Mouse (Mus musculus): ENCODE data around the gene Ppp1r14a.

The Ppp1r14a gene

DNA sequence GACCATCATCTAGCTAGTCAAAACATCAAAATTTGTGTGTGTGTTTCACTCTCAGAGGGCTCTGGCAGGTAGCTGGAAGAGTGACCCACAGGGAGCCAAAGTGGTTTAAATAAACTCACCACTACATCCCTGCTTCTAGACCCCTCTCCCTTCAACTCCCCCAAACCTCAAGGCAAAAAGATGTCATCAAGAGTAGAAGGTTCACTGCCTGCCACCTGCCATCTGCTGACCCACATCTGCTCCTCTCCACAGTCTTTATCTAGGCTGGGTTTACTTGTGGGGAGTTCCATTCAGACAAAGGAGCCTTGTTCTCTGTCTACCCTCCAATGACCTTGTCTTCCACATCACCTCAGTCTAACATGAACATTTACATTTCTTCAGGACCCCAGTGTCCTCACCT is 9.8 kb upstream of the Ppp1r14a start:
- no peak for DNase-seq (ENCODE audit: low read depth, low spot score)

DNA sequence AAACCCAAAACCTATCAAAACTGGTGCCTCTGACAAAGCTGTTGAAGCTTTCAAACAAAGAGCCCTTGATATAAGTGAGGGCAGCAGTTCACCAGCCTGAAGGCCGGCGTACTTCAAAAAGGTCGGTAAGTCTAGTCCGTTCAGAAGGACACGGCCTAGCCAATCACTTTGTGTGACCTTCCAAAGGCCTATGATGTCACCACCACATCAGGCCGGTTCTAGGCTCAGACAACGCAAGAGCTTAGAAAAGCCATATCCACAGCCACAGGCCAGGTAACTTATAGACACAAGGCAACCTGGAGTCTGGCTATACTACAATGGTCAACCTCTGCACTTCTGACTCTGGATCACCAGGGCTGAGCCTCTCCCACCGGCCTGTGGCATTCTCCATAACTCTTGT is 9.2 kb upstream of the Ppp1r14a start:
- no peak for DNase-seq (ENCODE audit: low read depth, low spot score)

DNA sequence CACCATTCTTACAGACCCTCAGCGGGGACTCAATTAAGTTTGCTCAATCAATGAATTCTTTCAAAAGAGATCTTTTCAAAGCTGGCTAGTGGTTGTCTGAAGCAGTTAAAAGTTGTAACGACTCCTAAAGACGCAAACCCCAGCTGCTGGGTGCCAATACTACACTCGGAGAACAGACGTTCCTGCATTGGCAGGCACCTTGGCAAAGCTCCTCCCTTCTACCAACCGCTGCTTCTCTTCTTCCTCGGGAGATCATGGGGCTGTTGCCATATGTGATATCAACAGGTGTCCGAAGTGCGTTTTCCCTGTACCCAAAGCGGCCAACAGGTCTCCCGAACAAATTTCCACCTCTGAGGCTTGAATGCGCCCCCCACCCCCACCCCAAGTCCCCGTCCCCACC is 8.3 kb upstream of the Ppp1r14a start:
- DNase-seq (ENCODE audit: low read depth, low spot score) = no peak

DNA sequence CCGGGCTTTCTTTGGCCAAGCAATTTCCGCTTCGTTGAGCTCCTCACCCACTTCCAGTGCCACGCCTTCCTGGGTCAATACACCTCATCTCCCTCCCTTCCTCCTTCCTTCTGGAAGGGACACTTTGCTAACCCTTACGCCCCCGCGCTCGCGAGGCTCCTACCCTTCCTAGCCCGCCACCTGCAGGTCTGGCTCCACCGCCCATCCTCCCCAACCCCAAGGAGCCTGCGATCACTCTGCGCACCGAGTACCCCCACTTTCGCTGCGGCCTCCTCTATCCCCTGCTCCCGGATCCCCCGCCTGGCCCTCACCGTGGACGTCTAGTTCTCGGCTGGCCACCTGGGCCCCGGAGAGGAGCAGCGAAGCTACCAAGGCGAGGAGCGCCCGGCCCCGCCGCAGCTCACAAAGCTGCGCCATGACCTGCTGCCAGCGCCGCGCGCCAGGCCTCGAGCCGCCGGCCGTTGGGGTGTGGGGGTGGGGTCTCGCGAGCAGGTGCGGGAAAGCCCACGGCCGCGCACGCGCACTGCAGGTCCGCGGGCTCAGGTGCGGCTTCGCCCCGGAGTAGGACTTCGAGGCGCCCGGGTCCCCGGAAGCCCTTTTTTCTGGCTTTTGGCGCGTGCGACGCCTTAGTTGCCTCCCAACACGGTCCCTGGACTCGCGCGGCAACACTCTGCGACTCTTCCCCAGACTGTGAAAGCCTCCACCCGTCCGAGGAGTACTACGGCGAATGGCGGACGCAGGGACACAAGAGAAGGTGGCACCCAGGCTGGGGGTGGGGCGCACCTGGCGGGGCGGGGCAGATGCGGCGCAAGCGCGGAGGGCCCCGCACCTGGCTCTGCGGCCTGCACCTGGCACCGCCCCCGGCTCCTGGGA is 7.7 kb upstream of the Ppp1r14a start, which contains the start of gene Spint2:
Gene Spint2 (minus strand): TSS at position 712 of the 873 bp plus-strand sequence.
- DNase-seq (ENCODE audit: low read depth, low spot score) = peak; percentile 76

DNA sequence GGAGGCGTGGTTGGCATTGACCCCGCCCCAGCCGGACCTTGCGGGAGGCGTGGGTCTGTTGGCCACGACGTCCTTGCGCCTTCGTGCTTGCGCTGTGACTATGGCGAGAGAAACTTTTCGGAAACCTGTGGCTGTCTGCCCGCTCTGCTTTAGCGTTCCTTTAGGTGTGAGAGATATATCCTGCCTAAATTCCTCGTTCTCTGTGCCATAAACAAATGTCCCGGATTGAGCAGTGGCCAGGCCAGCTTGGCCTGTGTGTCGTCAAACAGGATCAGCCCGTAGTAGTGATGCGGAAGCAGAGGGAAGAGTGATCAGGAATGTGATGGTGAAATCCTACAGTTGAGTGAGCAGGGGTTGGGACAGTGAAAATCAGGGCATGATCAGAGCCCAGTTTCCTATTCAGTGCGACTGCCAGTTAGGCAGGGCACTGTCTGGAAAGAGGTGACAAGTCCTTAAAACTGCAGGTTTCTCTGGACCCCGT is 7.0 kb upstream of the Ppp1r14a start:
- DNase-seq (ENCODE audit: low read depth, low spot score) = no peak

DNA sequence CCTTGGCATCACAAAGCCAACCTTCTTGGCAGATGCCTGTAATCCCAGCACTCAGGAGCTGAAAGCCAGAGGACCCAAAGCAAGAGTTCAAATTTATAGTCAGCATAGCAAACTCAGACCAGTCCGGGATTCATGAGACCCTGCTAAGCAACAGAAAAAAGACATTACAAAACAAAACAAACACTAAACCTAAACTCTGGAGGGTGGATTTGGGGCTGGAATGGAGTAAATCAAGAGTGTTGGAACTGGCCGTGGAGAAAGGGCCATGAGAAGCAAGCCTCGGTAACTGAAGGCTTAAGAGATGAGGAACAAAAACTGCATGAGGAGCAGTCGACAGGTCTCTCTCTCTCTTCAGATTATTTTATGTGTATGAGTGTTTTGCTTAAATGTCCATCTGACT is 5.2 kb upstream of the Ppp1r14a start:
- no peak for DNase-seq (ENCODE audit: low read depth, low spot score)

DNA sequence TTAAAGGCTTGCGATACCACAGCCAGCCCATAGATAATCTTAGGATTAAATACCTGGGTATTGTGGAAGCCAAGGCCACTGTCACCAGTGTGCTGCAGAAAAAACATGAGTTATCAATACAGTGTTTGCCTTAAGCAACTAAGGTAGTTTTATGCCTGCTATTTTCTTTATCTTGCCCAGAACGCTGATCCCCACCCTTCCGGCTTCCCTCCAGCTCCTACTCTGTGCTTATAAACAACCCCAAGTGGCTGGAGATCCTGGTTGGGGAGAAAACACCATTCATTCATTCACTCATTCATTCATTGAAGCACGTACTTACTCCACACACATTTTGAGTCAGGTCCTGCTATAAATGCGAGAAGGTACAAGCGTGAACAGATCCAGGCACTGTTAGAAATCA is 4.6 kb upstream of the Ppp1r14a start:
- DNase-seq (ENCODE audit: low read depth, low spot score) = no peak

DNA sequence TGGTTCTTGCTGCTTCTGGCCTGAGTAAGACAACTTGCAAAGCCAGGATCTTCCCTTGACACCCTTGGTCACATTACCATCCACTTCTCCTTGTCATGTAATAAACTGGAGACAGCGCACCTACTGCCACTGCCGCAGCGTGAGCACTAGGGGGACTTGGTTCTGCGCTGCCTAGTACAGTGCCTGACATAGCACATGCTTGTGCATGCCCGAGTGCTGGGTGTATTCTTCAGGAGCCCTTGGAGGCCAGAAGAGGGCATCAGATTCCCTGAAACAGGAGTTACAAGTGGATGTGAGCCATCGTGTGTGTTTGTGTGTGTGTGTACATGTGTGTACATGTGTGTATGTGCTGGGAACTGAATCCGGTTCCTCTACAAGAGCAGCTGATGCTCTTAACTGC is 1.6 kb upstream of the Ppp1r14a start:
- no peak for DNase-seq (ENCODE audit: low read depth, low spot score)

DNA sequence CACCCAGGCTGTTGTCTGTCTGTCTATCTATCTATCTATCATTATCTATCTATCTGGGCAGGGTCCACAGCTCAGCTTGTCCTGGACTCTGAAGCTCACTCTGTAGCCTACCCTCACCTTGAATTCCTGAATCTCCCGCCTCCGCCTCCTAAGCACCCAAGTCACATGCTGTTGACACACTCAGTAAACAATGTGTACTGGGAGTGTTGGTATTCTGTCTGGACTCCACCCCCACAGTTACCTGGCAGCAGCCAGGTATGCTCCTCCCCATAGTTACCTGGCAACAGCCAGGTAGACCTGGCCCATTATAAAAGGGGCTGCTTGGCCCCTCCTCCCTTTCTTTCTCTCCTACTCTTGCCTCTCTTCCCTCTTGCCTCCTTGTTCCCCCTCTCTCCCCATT is 1.0 kb upstream of the Ppp1r14a start:
- no peak for DNase-seq (ENCODE audit: low read depth, low spot score)

DNA sequence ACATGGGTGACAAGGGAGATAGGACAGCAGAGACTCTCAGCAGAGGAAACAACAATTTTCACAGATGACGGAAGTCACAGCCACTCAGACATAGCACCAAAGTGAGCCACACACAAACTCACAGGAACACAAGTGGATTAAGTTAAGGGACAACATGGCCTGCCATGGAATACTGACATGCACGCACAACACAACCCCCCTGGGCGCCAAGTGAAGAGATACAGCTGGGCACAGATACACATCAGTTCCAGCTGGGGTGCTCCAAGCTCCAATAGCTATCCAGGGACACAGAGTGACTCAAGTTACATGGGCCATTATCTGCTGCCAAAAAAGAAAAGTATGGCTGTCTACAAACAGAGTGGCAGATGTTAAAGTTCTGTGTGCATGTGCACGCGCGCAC is 748 bp downstream of the Ppp1r14a start:
- no peak for DNase-seq (ENCODE audit: low read depth, low spot score)

DNA sequence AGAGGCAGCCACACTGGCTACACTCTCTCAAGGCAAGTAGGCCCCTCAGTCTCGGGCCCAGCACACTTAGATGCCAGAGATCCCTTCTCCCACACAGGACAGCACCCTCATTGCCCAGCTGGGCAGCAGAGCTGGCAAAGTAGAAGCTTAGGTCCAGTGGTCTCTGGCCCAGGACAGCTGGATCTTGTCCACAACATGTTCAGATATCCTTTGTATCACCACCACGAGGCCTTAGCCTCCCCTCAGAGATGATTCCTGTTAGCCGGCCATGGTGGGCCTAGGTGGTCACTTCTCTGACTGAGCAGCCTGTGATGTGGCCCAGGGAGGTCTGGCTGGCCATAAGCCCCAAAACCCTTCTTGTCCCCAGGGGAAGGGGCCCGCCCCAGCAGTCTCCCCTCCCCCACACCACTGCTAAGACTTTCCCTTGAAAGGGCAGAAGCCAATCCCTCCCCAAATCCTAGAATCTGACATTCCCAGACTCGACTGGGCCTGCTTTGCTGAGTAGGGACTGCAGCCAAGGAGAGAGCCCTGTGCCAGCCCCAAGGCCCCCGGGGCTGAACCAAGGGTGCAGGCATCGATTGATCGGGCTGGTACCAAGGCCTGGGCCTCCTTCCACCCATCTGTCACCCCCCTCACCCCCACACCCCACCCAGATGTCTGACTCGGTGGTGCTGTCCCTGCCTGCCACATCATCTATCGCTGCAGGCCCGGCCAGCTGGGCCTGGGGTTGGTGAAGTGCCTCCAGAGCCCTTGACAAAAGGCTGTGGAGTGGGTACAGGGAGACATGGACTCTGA is 1.8 kb downstream of the Ppp1r14a start:
- peak; percentile 93 for DNase-seq (ENCODE audit: low read depth, low spot score)

DNA sequence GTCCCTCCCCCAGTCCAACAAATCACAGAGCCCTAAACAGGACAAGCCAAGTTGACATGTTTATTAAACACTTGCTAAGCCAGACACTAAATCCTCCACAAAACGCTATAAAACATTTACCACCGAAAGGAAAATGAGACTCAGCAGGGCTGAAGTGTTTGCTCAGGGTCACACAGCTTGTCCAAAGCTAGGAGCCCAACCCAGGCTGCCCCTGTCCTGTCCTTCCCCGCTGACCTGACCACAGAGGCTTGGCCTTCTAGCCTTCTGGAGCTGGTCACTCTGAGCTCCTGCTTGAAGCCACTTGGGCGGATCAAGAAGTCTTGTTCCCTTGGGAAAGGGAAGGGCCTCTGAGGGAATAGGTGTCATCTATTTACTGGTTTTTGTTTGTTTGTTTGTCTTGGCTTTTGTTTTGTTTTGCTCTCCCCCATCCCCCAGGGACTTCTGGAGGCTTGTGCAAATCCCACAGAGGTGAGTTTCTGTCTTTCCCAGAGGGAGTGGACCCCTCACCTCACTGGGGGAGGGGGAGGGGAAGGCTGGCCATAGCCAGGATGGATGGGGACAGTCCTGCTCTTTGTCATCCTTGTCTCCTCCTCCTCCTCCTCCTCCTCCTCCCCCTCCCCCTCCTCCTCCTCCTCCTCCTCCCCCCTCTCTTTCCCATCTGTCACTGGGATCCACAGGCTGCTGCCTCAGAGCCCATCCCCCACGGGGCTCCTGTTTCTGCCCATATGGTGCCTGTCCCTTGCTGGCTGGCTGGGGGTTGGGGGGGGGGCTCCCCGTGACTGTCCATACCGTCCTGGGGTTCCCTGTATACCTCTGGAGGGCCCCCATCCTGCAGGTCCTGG is 2.7 kb downstream of the Ppp1r14a start:
- peak; percentile 91 for DNase-seq (ENCODE audit: low read depth, low spot score)

DNA sequence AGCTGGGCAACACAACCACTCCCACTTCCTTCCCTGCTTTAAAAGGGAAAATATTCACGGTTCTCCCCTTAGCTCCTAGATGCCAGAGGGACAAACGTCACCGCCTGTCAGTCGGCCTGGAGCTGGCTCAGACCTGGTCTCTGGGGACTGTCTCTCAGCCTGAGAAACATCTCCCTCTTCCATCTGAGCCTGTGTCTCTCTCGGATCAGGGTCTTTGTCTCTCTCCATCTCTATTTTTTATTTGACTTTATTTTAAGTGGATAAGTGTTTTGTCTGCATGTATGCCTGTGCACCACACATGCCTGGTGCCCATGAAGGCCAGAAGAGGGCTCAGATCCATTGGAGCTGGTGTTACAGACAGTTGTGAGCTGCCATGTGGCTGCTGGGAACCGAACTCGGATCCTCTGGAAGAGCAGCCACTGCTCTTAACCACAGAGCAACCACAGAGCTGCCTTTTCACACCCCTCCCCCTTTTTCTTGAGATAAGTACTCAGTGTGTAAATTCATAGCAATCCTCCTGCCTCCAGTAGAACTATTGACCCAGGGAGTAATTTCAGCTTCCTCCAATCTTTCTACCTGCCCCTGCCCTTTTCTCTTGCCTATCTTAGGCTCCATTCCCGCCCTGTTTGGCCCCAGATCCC is 3.5 kb downstream of the Ppp1r14a start:
- peak; percentile 86 for DNase-seq (ENCODE audit: low read depth, low spot score)

DNA sequence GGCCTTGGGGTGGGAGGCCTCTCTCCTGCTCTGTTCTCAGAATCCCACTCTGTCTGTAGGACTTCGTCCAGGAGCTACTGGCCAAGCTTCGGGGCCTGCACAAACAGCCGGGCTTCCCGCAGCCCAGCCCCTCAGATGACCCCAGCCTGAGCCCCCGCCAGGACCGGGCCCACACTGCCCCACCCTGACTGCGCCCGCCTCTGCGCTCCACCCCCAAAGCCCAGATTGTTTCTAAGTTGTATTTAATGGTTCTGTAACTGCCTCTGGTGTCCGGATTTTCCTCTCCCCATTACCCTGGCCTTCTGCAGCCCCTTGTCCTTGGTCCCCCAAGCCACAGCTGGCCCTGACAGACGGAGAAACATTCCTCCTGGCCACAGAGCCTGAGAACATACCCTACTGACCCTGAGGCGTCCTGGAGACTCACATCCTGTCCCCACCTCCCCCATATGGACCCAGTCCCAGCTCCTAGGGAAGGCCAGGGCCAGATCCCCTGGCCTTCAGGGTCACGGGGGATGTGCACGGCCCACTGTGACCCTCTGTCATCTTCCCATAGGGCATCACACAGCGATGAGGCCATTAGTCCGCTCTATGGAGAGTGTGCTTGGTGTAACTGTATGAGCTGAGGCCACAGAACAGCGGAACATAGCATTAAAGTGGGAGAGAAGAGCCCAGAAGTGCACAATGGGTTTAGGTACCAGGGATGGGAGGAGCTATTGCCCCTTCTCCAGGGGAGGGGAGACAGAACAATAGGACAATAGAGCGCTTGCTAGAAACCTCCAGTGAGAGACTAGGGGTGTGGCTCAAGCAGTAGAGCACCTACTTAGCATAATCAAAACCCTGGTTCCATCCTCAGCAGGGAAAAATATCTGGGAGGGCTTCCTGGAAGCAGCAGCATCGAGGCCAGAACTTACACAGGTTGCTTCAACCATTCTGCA is 4.3 kb downstream of the Ppp1r14a start:
- DNase-seq (ENCODE audit: low read depth, low spot score) = peak; percentile 86

DNA sequence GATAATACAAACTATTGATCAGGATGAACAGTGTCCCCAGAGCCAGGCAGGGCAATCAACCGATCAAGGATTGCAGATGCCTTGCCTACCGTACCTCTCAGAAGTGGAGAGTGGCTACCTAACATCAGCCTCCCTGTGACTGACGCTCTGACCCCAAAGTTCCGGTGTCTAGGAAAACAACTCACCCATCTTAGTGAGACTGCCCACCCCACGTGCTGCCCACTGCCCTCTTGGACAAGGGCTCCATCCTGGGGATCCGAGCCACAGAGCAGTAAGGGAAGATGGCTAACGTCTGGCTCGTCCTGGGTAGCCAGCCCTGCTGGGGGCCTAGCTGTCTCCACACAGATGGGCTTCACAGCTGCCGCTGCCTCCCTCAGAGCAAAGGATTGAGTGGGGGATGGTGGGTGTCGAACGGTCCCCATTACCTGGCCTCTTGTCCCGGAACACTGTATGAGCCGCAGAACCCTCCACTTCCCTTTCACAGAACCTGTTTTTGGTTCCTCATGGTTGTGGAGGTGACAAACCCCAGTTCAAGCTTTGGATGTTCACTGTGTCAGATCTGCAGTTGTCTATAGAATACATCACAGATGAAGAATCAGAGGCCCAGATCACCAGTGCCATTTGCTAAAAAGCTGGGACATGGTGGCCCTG is 5.1 kb downstream of the Ppp1r14a start:
- no peak for DNase-seq (ENCODE audit: low read depth, low spot score)

DNA sequence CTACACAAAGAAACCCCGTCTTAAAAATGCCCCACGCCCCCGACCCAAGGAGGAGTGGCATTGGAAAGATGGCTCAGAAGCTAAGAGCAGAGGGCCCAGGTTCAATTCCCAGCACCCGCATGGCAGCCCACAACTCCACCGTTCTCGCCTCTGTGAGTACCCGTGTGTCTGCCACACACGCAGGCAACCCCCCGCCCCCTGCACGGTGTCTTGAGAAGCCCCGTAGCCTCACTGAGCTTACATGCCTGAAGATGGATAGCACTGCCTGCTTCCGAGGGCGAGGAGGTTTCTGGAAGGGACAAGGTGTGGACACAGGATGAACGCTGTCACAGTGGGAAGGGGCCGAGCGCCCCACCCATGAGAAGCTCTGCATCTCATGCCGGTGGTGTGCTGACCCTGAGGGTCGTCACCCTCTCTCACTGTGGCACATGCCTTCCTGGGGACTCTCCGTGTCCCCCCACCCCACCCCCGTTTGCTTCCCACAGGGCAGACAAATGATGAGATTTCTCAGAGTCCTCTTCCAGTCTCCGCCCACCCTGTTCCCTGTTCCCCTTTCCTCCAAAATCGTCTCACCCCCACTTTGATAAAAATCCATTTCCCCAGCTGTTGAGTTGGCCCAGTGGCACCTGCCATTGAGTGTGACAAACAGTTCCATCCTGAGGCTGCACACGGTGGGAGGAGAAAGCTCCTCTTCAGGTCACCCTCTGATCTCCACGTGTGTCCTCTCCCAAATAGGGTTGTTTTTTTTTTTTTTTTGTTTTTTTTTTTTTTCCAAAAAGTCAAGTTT is 6.9 kb downstream of the Ppp1r14a start:
- DNase-seq (ENCODE audit: low read depth, low spot score) = no peak

DNA sequence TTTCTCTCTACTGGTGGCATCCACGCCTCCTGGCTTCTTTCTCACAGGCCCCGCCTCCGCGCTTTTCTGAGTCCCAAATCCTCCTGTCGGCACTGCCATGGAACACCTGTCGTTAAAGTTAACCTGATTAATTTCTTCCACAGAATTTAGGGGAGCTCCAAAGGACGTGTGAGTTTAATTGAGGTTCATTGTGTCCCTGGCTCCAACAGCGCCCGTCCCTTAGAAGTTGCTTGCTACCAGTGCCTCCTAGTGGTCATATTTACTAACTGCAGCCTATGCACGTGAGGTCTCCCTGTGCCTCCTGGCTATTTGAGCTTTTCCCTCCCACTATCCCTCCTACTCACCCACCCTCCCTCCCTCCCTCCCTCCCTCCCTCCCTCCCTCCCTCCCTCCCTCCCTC is 7.9 kb downstream of the Ppp1r14a start:
- DNase-seq (ENCODE audit: low read depth, low spot score) = peak; percentile 91

DNA sequence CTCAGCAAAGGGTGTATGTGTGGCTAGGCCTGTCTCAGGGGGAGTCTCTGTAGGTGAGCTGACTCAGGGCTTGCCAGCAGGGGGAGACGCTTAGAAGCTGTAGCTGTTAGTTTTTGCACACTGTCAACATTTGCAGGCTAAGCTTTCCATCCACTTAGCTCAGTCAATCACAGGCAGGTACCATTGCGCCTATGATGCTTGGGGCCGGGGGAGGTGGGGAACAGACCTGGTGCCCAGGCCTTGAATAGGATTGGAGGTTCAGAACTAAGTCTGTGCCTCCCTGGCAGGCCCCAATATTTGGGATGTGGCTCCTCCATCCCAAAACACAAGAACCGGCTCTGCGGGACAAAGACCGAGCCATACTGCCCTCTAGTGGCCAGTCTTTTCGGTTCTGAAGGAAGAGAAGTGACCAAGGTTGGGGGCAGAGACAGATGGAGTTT is 12.0 kb downstream of the Ppp1r14a start:
- peak; percentile 88 for DNase-seq (ENCODE audit: low read depth, low spot score)

DNA sequence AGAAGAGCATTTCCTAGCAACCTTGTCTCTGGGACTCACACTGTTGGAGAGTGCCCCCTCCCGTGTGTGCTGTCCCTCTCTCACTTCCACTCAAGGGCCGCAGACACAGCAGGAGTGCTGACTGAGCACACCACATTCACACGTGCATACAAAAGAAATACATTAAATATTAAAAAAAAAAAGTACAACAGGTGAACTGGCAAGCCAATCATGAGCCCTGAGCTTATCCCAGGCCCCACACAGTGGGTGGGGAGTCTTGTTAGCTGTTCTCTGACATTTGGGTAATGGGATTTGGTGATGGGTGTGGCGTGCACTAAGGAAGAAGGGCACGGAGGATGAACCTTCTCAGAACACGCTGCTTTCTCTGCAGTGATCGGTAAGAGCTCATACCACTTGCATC is 13.5 kb downstream of the Ppp1r14a start:
- no peak for DNase-seq (ENCODE audit: low read depth, low spot score)
